ENCODE assay signal across 19 mouse cellular contexts in the genomic region with DNA sequence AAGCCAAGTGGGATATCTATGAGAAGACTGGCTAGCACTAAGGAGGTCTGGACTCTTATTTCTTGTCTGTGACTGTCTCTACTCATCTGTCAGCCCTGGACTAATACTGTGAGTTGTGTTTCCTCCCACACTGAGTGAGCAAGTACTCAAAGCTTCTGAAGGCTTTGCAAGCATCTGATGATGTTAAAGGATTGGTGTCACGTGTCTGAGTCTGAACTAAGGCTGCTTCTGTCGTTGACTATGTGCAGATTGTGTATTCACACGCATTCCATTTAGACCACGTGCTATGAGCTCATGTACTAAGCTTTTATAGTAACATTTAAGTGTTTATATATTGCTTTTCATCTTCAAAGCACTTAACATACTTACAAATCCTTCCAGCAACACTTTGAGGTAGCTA.
DNase-seq lines count a peak whose midpoint lies in the region; ATAC-seq and TF ChIP-seq lines count a peak whose summit lies in the region.
"Had no signal": no experiment of that assay in that cellular context is flagged by ENCODE, and none has a peak within 500 bp of the region (broad histone marks: within the 10 kb centered on the region; RNA-seq: fewer than 3 reads in every experiment).

No protein-coding gene starts in this region.

- no peak for TF ChIP-seq POLR2A in myocyte (IDR thresholded peaks at IDR 0.05; ENCODE audit: insufficient read length, low read depth)

- no peak overlapping the region for H3K9ac ChIP-seq in lung, embryonic 14.5 days
- no peak overlapping the region for H3K9ac ChIP-seq in embryonic facial prominence, embryonic 13.5 days
- H3K9ac ChIP-seq: liver, embryonic 14.5 days; midbrain, embryonic 12.5 days; neural tube, embryonic 12.5 days had no signal

- no peaks in the 10 kb centered on the region for H3K79me2 ChIP-seq in myocyte (ENCODE audit: control insufficient read depth, insufficient read depth)

- 11% methylated on average over 4 of the region's 4 CpGs for WGBS in lung, embryonic 14.5 days
- 30% methylated on average over 4 of the region's 4 CpGs for WGBS in embryonic facial prominence, embryonic 13.5 days
- WGBS in limb, embryonic 10.5 days, result 79% methylated on average over 4 of the region's 4 CpGs

- no peak for TF ChIP-seq CTCF in lung, embryonic 14.5 days (IDR thresholded peaks at IDR 0.05; ENCODE audit: low read depth)

- H3K4me2 ChIP-seq in lung, embryonic 14.5 days, result no peak overlapping the region
- H3K4me2 ChIP-seq in embryonic facial prominence, embryonic 13.5 days, result no peak overlapping the region
- H3K4me2 ChIP-seq in myocyte (ENCODE audit: low read depth), result no peak overlapping the region
- H3K4me2 ChIP-seq: heart, embryonic 11.5 days; midbrain, embryonic 12.5 days; neural tube, embryonic 12.5 days had no signal

- peak; percentile 73 for DNase-seq in lung, embryonic 14.5 days
- DNase-seq in lung, postnatal 14 days, result no peak
- no peak for DNase-seq in limb, embryonic 10.5 days (ENCODE audit: low spot score)
- DNase-seq in layer of hippocampus, adult 8-10 months (ENCODE audit: low spot score in 2 of 2), result no peak
- DNase-seq in gastrocnemius, postnatal 25 days, result no peak
- DNase-seq in gastrocnemius, adult 8-10 months (ENCODE audit: low spot score in 2 of 2), result no peak
- DNase-seq: adrenal gland, postnatal 10 days; cerebellum, postnatal 25 days; gastrocnemius, adult 2 months; kidney, adult 11 months; thymus, postnatal 4 days had no signal

- no peaks in the 10 kb centered on the region for H3K36me3 ChIP-seq in lung, embryonic 14.5 days (ENCODE audit: insufficient read depth)
- H3K36me3 ChIP-seq in embryonic facial prominence, embryonic 13.5 days, result no peaks in the 10 kb centered on the region
- H3K36me3 ChIP-seq in limb, embryonic 10.5 days, result no peaks in the 10 kb centered on the region
- no peaks in the 10 kb centered on the region for H3K36me3 ChIP-seq in myocyte (ENCODE audit: control insufficient read depth, insufficient read depth)
- H3K36me3 ChIP-seq: hindbrain, embryonic 10.5 days; midbrain, embryonic 12.5 days; neural tube, embryonic 12.5 days had no signal

- peak; percentile 92 for ATAC-seq in lung, embryonic 14.5 days (ENCODE audit: insufficient read depth)
- peak; percentile 20; the same call in 1 of the 2 replicates for ATAC-seq in embryonic facial prominence, embryonic 13.5 days (ENCODE audit: insufficient number of reproducible peaks, insufficient read depth, low FRiP score, low TSS enrichment, low read depth)
- ATAC-seq: forebrain, embryonic 16.5 days had no signal

- no peaks in the 10 kb centered on the region for H3K27me3 ChIP-seq in lung, embryonic 14.5 days (ENCODE audit: insufficient read depth, low read length)
- no peaks in the 10 kb centered on the region for H3K27me3 ChIP-seq in embryonic facial prominence, embryonic 13.5 days
- no peaks in the 10 kb centered on the region for H3K27me3 ChIP-seq in limb, embryonic 10.5 days (ENCODE audit: low read depth, poor library complexity, severe bottlenecking)
- no peaks in the 10 kb centered on the region for H3K27me3 ChIP-seq in myocyte (ENCODE audit: control insufficient read depth, insufficient read depth, insufficient read length)
- H3K27me3 ChIP-seq: midbrain, embryonic 12.5 days; neural tube, embryonic 12.5 days had no signal

- H3K4me3 ChIP-seq in lung, embryonic 14.5 days (ENCODE audit: low read depth, low read length), result no peak overlapping the region
- H3K4me3 ChIP-seq in embryonic facial prominence, embryonic 13.5 days, result no peak overlapping the region
- H3K4me3 ChIP-seq in limb, embryonic 10.5 days, result no peak overlapping the region
- no peak overlapping the region for H3K4me3 ChIP-seq in myocyte
- H3K4me3 ChIP-seq: gastrocnemius, adult 2 months; hindbrain, embryonic 10.5 days; midbrain, embryonic 12.5 days; neural tube, embryonic 12.5 days had no signal

- no peaks in the 10 kb centered on the region for H3K9me3 ChIP-seq in lung, embryonic 14.5 days (ENCODE audit: low read depth, low read length)
- H3K9me3 ChIP-seq in embryonic facial prominence, embryonic 13.5 days, result no peaks in the 10 kb centered on the region
- no peaks in the 10 kb centered on the region for H3K9me3 ChIP-seq in limb, embryonic 10.5 days (replicated peaks)
- H3K9me3 ChIP-seq: hindbrain, embryonic 10.5 days; midbrain, embryonic 12.5 days; neural tube, embryonic 12.5 days had no signal

- no peak overlapping the region for H3K27ac ChIP-seq in lung, embryonic 14.5 days (ENCODE audit: low read depth)
- H3K27ac ChIP-seq in embryonic facial prominence, embryonic 13.5 days, result no peak overlapping the region
- 0 out of 2 replicates have a peak overlapping the region, but pooled peaks have one; percentile 9 for H3K27ac ChIP-seq in limb, embryonic 10.5 days
- H3K27ac ChIP-seq: hindbrain, embryonic 10.5 days; liver, embryonic 14.5 days; midbrain, embryonic 12.5 days; neural tube, embryonic 12.5 days had no signal

- peaks cover 10% of the 10 kb centered on the region; the same call in 1 of the 2 replicates for H3K4me1 ChIP-seq in lung, embryonic 14.5 days (ENCODE audit: insufficient read depth)
- peaks cover 21% of the 10 kb centered on the region for H3K4me1 ChIP-seq in embryonic facial prominence, embryonic 13.5 days
- peaks cover 27% of the 10 kb centered on the region for H3K4me1 ChIP-seq in limb, embryonic 10.5 days
- H3K4me1 ChIP-seq: hindbrain, embryonic 10.5 days; midbrain, embryonic 12.5 days; neural tube, embryonic 12.5 days had no signal

- H3ac ChIP-seq in myocyte (ENCODE audit: control insufficient read depth, insufficient read length), result no peak overlapping the region

TF ChIP-seq in myocyte, 11 proteins besides CTCF, POLR2A, EP300 and RAD21:
- TF ChIP-seq MYOG (IDR thresholded peaks at IDR 0.05; ENCODE audit: control insufficient read depth in 1 of 3, insufficient read depth in 1 of 3, insufficient read length in 2 of 3, low read depth in 2 of 3) (no peak), CEBPB (IDR thresholded peaks at IDR 0.05; ENCODE audit: insufficient read depth, poor library complexity, severe bottlenecking) (no peak), TCF3 (IDR thresholded peaks at IDR 0.05; ENCODE audit: insufficient read length, low read depth) (no peak), MYOD1 (IDR thresholded peaks at IDR 0.05; ENCODE audit: control insufficient read depth in 1 of 3, insufficient read length in 2 of 3, low read depth in 2 of 3) (no peak), USF1 (IDR thresholded peaks at IDR 0.05; ENCODE audit: low read depth) (peak; percentile 74), POLR2AphosphoS2 (IDR thresholded peaks at IDR 0.05; ENCODE audit: insufficient read length, low read depth) (no peak), E2F4 (IDR thresholded peaks at IDR 0.05; ENCODE audit: insufficient read depth) (no peak), REST (IDR thresholded peaks at IDR 0.05; ENCODE audit: insufficient read depth, insufficient read length) (no peak)
TF ChIP-seq in myocyte: peak in this region for 1.
